Mouse (Mus musculus): ENCODE measurements around the gene Gas7. TPM values are rescaled to one million over a fixed set of nuclear protein-coding genes. Genes with fewer than 3 reads are reported as not detected.

Gene Gas7
- polyA plus RNA-seq, 1 experiment from 2014 or later: 2.7 TPM

GRCm38 (mm10) chr11:67533151-67533550 is 77.9 kb downstream of the Gas7 start:
- Histone ChIP-seq H3K9ac (replicated peaks) (no peak overlapping the region), H3K4me3 (ENCODE audit: low read depth, low read length) (no peak overlapping the region), H3K4me2 (ENCODE audit: low read depth, low read length) (no peak overlapping the region), H3K9me3 (ENCODE audit: low read length) (no peaks in the 10 kb centered on the region), H3K4me1 (ENCODE audit: insufficient read depth) (no peaks in the 10 kb centered on the region; the same call in 1 of the 2 replicates), H3K27me3 (ENCODE audit: insufficient read depth, low read length) (no peaks in the 10 kb centered on the region), H3K36me3 (replicated peaks; ENCODE audit: insufficient read depth, low read length) (no peaks in the 10 kb centered on the region), H3K27ac (ENCODE audit: low read depth) (no peak overlapping the region)
- 82% methylated on average over 6 of the region's 6 CpGs for WGBS (ENCODE audit: insufficient replicate concordance)
- no peak for ATAC-seq
- TF ChIP-seq CTCF (IDR thresholded peaks at IDR 0.05; ENCODE audit: low read depth): no peak
- TF ChIP-seq EP300 (IDR thresholded peaks at IDR 0.05; ENCODE audit: low read depth): no peak
- DNase-seq: no peak

GRCm38 (mm10) chr11:67535703-67536102 is 80.5 kb downstream of the Gas7 start:
- TF ChIP-seq EP300 (IDR thresholded peaks at IDR 0.05; ENCODE audit: low read depth) (no peak), CTCF (IDR thresholded peaks at IDR 0.05; ENCODE audit: low read depth) (no peak)
- Histone ChIP-seq H3K9me3 (ENCODE audit: low read length) (no peaks in the 10 kb centered on the region), H3K4me1 (ENCODE audit: insufficient read depth) (peaks cover 4% of the 10 kb centered on the region; the same call in 1 of the 2 replicates), H3K27me3 (ENCODE audit: insufficient read depth, low read length) (no peaks in the 10 kb centered on the region), H3K4me2 (ENCODE audit: low read depth, low read length) (no peak overlapping the region), H3K4me3 (ENCODE audit: low read depth, low read length) (no peak overlapping the region), H3K9ac (replicated peaks) (no peak overlapping the region), H3K27ac (ENCODE audit: low read depth) (no peak overlapping the region), H3K36me3 (replicated peaks; ENCODE audit: insufficient read depth, low read length) (no peaks in the 10 kb centered on the region)
- ATAC-seq (no peak), DNase-seq (no peak)
- WGBS (ENCODE audit: insufficient replicate concordance): 60% methylated on average over 1 of the region's 1 CpGs

- 35% methylated on average over 1 of the region's 1 CpGs for WGBS (ENCODE audit: insufficient replicate concordance)
- ATAC-seq: no peak
- Histone ChIP-seq H3K9me3 (ENCODE audit: low read length) (no peaks in the 10 kb centered on the region), H3K36me3 (replicated peaks; ENCODE audit: insufficient read depth, low read length) (no peaks in the 10 kb centered on the region), H3K4me1 (ENCODE audit: insufficient read depth) (peaks cover 4% of the 10 kb centered on the region; the same call in 1 of the 2 replicates), H3K4me3 (ENCODE audit: low read depth, low read length) (no peak overlapping the region), H3K27ac (ENCODE audit: low read depth) (no peak overlapping the region), H3K4me2 (ENCODE audit: low read depth, low read length) (no peak overlapping the region), H3K9ac (replicated peaks) (no peak overlapping the region), H3K27me3 (ENCODE audit: insufficient read depth, low read length) (no peaks in the 10 kb centered on the region)
- no peak for DNase-seq
- TF ChIP-seq CTCF (IDR thresholded peaks at IDR 0.05; ENCODE audit: low read depth) (no peak), EP300 (IDR thresholded peaks at IDR 0.05; ENCODE audit: low read depth) (no peak)
Measured at GRCm38 (mm10) chr11:67536413-67536812, 81.2 kb downstream of the Gas7 start.

- no peak for TF ChIP-seq EP300 (IDR thresholded peaks at IDR 0.05; ENCODE audit: low read depth)
- peak; percentile 64 for TF ChIP-seq CTCF (IDR thresholded peaks at IDR 0.05; ENCODE audit: low read depth)
- no peak for ATAC-seq
Measured at GRCm38 (mm10) chr11:67537353-67537752, 82.1 kb downstream of the Gas7 start.

GRCm38 (mm10) chr11:67538557-67538956 is 83.3 kb downstream of the Gas7 start:
- 68% methylated on average over 6 of the region's 6 CpGs for WGBS (ENCODE audit: insufficient replicate concordance)
- TF ChIP-seq CTCF (IDR thresholded peaks at IDR 0.05; ENCODE audit: low read depth): no peak
- TF ChIP-seq EP300 (IDR thresholded peaks at IDR 0.05; ENCODE audit: low read depth): no peak

More at GRCm38 (mm10) chr11:67537353-67537752, 82.1 kb downstream of the Gas7 start:
- WGBS (ENCODE audit: insufficient replicate concordance): 53% methylated on average over 4 of the region's 4 CpGs
- H3K36me3 ChIP-seq (replicated peaks; ENCODE audit: insufficient read depth, low read length): no peaks in the 10 kb centered on the region
- no peaks in the 10 kb centered on the region for H3K27me3 ChIP-seq (ENCODE audit: insufficient read depth, low read length)
- H3K9me3 ChIP-seq (ENCODE audit: low read length): no peaks in the 10 kb centered on the region
- no peak overlapping the region for H3K4me3 ChIP-seq (ENCODE audit: low read depth, low read length)
- no peak overlapping the region for H3K9ac ChIP-seq (replicated peaks)
- DNase-seq: no peak
- H3K4me2 ChIP-seq (ENCODE audit: low read depth, low read length): no peak overlapping the region
- peaks cover 4% of the 10 kb centered on the region; the same call in 1 of the 2 replicates for H3K4me1 ChIP-seq (ENCODE audit: insufficient read depth)
- H3K27ac ChIP-seq (ENCODE audit: low read depth): no peak overlapping the region

GRCm38 (mm10) chr11:67544656-67545432 is 89.6 kb downstream of the Gas7 start:
- ATAC-seq: peak; percentile 91
- Histone ChIP-seq H3K9me3 (ENCODE audit: low read length) (no peaks in the 10 kb centered on the region), H3K9ac (replicated peaks) (no peak overlapping the region), H3K36me3 (replicated peaks; ENCODE audit: insufficient read depth, low read length) (no peaks in the 10 kb centered on the region), H3K4me1 (ENCODE audit: insufficient read depth) (peaks cover 12% of the 10 kb centered on the region), H3K27ac (ENCODE audit: low read depth) (peak overlapping the region; percentile 23), H3K27me3 (ENCODE audit: insufficient read depth, low read length) (no peaks in the 10 kb centered on the region), H3K4me2 (ENCODE audit: low read depth, low read length) (peak overlapping the region; percentile 11; the same call in 1 of the 2 replicates), H3K4me3 (ENCODE audit: low read depth, low read length) (no peak overlapping the region)
- DNase-seq: no peak
- WGBS (ENCODE audit: insufficient replicate concordance): 32% methylated on average over 11 of the region's 11 CpGs
- no peak for TF ChIP-seq CTCF (IDR thresholded peaks at IDR 0.05; ENCODE audit: low read depth)
- no peak for TF ChIP-seq EP300 (IDR thresholded peaks at IDR 0.05; ENCODE audit: low read depth)

More at GRCm38 (mm10) chr11:67538557-67538956, 83.3 kb downstream of the Gas7 start:
- ATAC-seq: no peak
- DNase-seq: no peak
- no peak overlapping the region for H3K4me3 ChIP-seq (ENCODE audit: low read depth, low read length)
- H3K27ac ChIP-seq (ENCODE audit: low read depth): no peak overlapping the region
- no peak overlapping the region for H3K4me2 ChIP-seq (ENCODE audit: low read depth, low read length)
- H3K9ac ChIP-seq (replicated peaks): no peak overlapping the region
- H3K36me3 ChIP-seq (replicated peaks; ENCODE audit: insufficient read depth, low read length): no peaks in the 10 kb centered on the region
- no peaks in the 10 kb centered on the region for H3K9me3 ChIP-seq (ENCODE audit: low read length)
- no peaks in the 10 kb centered on the region for H3K27me3 ChIP-seq (ENCODE audit: insufficient read depth, low read length)
- peaks cover 4% of the 10 kb centered on the region; the same call in 1 of the 2 replicates for H3K4me1 ChIP-seq (ENCODE audit: insufficient read depth)
